Mouse (Mus musculus) bone marrow, adult 2 months (tissue): ENCODE results near the gene Rpl3l.

Experiments
- CTCF ChIP-seq: fragments of 200-500 bp; IDR thresholded peaks from 2 replicates; pipeline ENCODE4 v1.5.1; 2011; ENCODE audit warnings: low read length, control low read depth; ENCODE audit not compliant: control insufficient read depth, insufficient read depth
- POLR2A ChIP-seq: fragments of 200-500 bp; IDR thresholded peaks from 2 replicates; pipeline ENCODE4 v1.6.1; 2011; ENCODE audit warnings: low read depth, mild to moderate bottlenecking, control low read depth, low read length, borderline replicate concordance; ENCODE audit not compliant: control insufficient read depth

GRCm38 (mm10) chr17:24705821-24706220 is 21.8 kb upstream of the Rpl3l start:
- TF ChIP-seq CTCF, result no peak
- no peak for TF ChIP-seq POLR2A
